Mouse (Mus musculus) layer of hippocampus, postnatal 25 days (tissue): Measurements from ENCODE around the gene Erf. TPM values are rescaled to one million over a fixed set of nuclear protein-coding genes. Genes with fewer than 3 reads are reported as not detected.

Experiments
- DNase-seq, 2 experiments: peaks; one replicate each; pipeline ENCODE4 v3.0.0; 2022; ENCODE audit warnings: mixed read lengths in 2 of 2, low spot score in 1 of 2; ENCODE audit errors: extremely low spot score in 1 of 2
- microRNA-seq, 2 experiments: library from miRNA; unstranded; fragments of <30 nt; microRNA quantifications; one replicate each; pipeline ENCODE4 v1.2.0; 2021
- total RNA-seq, 2 experiments: library from RNA; stranded (reverse); gene quantifications; 2 replicates each; pipeline ENCODE4 v1.2.3; 2021

Erf gene
- total RNA-seq, 2 experiments from 2014 or later, result 44.4 to 51.1 TPM

- DNase-seq, result no peak
Observed at GRCm38 (mm10) chr7:25219416-25219750, 31.2 kb downstream of the Erf start.

DNA sequence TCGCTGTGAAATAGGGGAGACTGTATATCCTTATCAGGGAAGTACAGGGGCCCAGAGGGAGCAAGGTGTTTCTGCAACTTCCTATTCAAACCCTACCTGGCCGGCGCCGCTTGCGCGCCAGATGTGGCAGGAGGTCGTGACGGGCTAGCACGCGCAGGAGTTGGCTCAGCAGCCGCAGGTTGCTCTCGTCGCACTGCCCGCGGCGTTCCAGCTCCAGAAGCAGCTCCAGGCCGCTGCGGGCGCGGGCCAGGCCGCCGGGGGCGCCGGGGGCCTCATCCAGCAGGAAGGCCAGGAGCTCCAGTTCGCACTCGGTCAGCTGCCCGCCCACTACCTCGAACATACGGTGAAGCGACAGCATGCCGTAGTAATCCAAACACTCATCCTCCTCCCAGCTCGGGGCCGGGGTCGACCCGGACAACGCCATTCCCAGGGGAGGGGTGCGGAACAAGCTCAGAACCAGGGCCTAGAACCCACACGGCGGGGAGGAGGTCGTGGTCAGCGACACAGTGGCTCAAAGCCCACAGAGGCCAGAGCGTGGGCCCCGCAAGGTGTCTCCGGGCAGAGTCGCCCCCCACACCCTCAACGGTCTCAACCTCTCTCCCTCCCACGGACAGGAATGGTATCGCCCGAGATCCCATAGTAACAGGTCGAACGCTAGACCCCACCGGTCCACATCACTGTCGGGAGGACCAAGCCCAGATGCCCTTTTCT is 31.7 kb downstream of the Erf start:
- DNase-seq, result peak; percentile 38 to 51

- no peak for DNase-seq
Observed at GRCm38 (mm10) chr7:25217653-25218395, 32.7 kb downstream of the Erf start.

DNA sequence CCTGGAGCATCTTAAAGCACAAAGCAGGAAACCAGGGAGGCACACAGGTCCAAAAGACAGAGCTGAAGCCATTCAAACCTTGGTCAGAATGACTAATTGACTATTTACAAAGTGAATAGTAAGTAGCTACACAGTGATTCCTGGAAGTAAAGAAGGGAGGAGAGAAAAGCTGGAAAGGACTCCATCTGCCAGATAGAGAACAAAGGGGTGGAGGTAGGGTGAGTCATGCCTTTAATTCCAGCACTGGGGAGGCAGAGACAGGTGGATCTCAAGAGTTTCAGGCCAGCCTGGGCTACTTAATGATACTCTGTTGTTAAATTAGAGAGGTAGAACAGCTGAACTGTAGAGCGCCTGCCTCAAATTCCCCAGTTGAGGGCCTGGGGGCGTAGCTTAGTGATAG is 36.4 kb downstream of the Erf start:
- DNase-seq, result no peak

DNA sequence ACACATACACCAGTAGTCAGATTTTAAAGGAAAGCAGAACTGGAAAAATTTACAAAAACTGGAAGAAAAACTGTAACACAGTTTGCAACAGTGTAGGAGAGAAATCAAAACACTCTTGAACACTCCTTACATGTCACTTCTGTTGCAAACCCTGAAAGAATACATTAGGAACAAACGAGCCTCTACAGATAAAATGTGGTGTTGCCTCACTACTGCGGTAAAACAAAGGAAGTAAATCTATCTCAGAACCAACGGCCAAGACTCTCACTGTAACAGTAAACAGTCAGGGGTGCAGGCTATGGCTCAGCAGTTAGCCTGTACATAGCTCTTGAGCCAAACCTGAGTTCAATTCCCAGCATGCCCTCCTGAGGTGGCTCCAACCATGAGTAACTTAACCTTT is 37.5 kb downstream of the Erf start:
- no peak for DNase-seq

DNA sequence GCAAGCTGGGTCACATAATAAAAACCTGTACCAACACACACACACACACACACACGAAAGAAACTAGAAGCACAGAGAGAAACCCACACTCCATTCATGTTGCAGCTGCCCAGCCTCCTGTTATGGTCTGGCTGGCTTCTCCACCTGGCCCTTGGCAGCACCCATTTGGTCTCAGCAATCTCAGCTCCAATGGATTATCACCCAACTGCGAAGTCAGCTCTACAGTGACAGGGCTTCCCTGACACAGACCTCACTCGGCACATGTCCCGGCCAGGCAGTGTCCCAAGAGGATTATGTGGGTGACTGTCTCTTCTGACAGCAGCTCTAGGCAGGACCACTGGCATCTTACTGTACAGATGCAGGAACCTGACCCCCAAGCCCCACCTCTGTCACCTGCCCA is 40.1 kb downstream of the Erf start:
- DNase-seq, result no peak

GRCm38 (mm10) chr7:25209161-25209622 is 41.4 kb downstream of the Erf start:
- DNase-seq, result no peak

DNA sequence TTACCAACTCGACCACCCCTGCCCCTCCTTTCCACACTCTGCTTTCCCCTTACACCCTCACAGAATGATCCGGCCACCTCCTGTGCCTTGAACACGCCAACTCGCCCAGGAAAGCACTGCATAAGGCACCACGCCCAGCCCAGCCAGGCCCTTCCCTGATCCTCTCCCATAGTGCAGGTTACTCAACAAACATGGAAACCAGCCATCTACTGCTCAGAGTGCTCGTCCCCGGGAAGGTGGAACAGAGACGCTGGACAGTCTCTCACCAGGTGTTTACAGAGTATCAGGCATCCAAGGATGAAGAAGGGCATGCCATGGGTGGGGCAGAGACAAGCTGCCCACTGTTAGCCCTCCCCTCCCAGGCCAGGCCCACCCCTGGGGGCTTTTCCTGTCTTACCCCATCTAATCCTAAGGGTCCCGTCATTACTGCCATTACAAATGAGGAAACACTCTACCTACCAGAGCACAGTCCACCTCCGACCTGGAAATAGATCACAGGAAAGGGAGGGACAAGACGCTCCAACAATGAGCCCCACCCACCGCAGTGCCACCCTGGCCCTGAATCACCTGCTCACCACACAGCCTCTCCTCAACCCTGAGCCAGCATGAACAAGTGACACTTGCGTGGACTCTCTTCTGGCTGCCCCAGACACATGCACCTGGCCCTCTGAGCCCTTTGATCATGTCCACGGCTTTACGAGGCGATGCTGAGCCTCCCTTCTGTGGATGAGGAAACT is 44.3 kb downstream of the Erf start:
- DNase-seq, result no peak

DNA sequence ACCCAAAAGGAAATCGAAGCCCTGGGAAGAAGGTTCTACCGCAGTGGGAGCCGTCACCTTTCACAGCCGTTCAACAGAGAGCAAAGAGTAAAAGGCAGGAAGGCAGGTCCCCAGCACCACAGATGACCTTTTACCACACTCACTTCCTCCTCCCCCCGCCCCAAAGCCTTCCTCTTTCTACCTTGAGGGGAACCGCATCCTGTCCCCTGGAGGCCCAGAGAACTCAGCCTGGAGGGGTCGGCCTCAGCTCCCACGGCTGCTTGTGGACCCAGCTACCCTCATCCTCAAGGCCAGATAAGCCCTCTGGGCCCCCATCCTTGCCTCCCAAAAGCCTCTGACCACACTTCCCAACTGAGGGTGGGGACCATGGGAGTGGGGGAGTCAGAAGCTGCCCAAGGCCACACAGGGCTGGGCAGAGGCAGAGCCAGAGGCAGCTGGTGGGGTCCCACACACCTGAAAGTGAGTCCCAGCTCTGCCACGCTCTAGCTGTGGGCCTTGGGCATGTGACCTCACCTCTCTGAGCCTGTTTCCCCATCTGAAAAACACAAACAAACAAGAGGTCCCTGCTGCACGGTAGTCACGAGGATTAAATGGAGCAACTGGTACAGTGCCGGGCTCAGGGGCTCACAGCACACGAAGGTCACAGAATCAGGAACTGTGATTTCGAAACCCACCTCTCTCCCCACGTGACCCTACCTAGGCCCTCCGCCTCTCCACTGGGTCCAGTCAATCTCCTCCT is 45.0 kb downstream of the Erf start:
- DNase-seq, result no peak

GRCm38 (mm10) chr7:25203624-25204023 is 46.9 kb downstream of the Erf start:
- no peak for DNase-seq

GRCm38 (mm10) chr7:25197384-25198018 is 53.1 kb downstream of the Erf start:
- DNase-seq, result no peak

GRCm38 (mm10) chr7:25196107-25196506 is 54.5 kb downstream of the Erf start:
- DNase-seq, result no peak

GRCm38 (mm10) chr7:25195148-25195547 is 55.4 kb downstream of the Erf start:
- no peak for DNase-seq

Small RNA genes lying within 50 kb of the gene (microRNA-seq; reads per million reads assigned to microRNA genes)
- 0 to 1.1 reads per million in 2 experiments for gene Mir7048

Other genes with a start within 250 kb of the Erf start
- 1,000 to 10,000 TPM; 2,623 to 2,665 TPM for gene Atp1a3, start 244.8 kb downstream of the Erf start, total RNA-seq
- gene Grik5, start 178.4 kb downstream of the Erf start, total RNA-seq, result 100 to 1,000 TPM; 225 to 267 TPM
- gene Zfp574, start 178.2 kb downstream of the Erf start, total RNA-seq, result 10 to 100 TPM; 29.2 to 29.6 TPM
- gene Pou2f2, start 71.0 kb downstream of the Erf start, total RNA-seq, result 10 to 100 TPM in 1 of 2 experiments, 1 to 10 TPM in 1; 7.1 to 11.8 TPM
- gene Dedd2, start 30.1 kb downstream of the Erf start, total RNA-seq, result 10 to 100 TPM; 24.0 to 26.4 TPM
- 10 to 100 TPM; 10.5 to 12.4 TPM for gene Zfp526, start 29.3 kb downstream of the Erf start, total RNA-seq
- 100 to 1,000 TPM; 195 to 200 TPM for gene Gsk3a, start 12.9 kb downstream of the Erf start, total RNA-seq
- gene Cic, start 16.9 kb upstream of the Erf start, total RNA-seq, result 100 to 1,000 TPM; 176 to 220 TPM
- gene Pafah1b3, start 47.2 kb upstream of the Erf start, total RNA-seq, result 10 to 100 TPM; 19.2 to 25.2 TPM
- gene Prr19, start 50.6 kb upstream of the Erf start, total RNA-seq, result not detected
- gene Tmem145, start 55.3 kb upstream of the Erf start, total RNA-seq, result 10 to 100 TPM; 26.0 to 28.1 TPM
- 10 to 100 TPM; 93.9 to 98.8 TPM for gene Megf8, start 66.4 kb upstream of the Erf start, total RNA-seq
- gene Cnfn, start 119.0 kb upstream of the Erf start, total RNA-seq, result not detected
- gene Lipe, start 147.9 kb upstream of the Erf start, total RNA-seq, result 1 to 10 TPM; 7.0 to 7.8 TPM
- gene Cxcl17, start 162.1 kb upstream of the Erf start, total RNA-seq, result not detected
- 1 to 10 TPM; 3.1 TPM for gene Ceacam1, start 226.8 kb upstream of the Erf start, total RNA-seq